Mouse (Mus musculus): Measurements from ENCODE around the gene Cdca3.

Cdca3 gene

GRCm38 (mm10) chr6:124863658-124864298 lies 34.4 kb downstream of the Cdca3 start, which contains the start of gene Gpr162:
Gene Gpr162 (minus strand): TSS chr6:124863983.
- DNase-seq (ENCODE audit: extremely low spot score): peak; percentile 82

- no peak for DNase-seq (ENCODE audit: extremely low spot score)
Observed at GRCm38 (mm10) chr6:124865766-124866362, 36.5 kb downstream of the Cdca3 start.

- no peak for DNase-seq (ENCODE audit: extremely low spot score)
Observed at GRCm38 (mm10) chr6:124866560-124866959, 37.2 kb downstream of the Cdca3 start.

GRCm38 (mm10) chr6:124874348-124874747 lies 45.0 kb downstream of the Cdca3 start:
- no peak for DNase-seq (ENCODE audit: extremely low spot score)

GRCm38 (mm10) chr6:124879390-124879789 lies 50.0 kb downstream of the Cdca3 start:
- no peak for DNase-seq (ENCODE audit: extremely low spot score)

GRCm38 (mm10) chr6:124881821-124882220 lies 52.5 kb downstream of the Cdca3 start:
- no peak for DNase-seq (ENCODE audit: extremely low spot score)
